Mouse (Mus musculus): ENCODE measurements around the gene Lingo3.

Lingo3 gene

DNA sequence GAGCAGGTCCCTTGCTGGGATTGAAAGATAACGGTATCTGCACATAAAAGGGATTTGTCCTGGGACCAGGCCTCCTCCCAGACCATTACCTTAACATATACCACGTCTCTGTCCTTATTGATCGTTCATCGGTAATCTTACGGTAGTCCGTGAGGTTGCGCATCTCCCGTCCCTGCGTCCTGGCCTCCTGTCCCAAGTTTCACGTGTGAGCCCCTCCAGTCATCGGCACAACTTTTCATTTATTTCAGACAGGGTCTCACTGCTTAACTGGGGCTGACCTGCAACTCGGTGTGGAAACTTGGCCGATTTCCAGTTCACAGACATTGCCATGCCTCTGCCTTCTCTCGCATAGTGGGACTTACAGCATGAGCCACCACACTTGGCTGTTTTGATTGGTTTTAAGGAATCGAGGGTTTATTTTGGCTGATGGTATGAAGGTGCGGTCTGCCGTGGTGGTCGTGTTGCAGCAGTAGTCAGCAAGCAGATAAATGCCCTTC lies 44.7 kb downstream of the Lingo3 start:
- no peak for DNase-seq (ENCODE audit: low spot score in 2 of 2)

DNA sequence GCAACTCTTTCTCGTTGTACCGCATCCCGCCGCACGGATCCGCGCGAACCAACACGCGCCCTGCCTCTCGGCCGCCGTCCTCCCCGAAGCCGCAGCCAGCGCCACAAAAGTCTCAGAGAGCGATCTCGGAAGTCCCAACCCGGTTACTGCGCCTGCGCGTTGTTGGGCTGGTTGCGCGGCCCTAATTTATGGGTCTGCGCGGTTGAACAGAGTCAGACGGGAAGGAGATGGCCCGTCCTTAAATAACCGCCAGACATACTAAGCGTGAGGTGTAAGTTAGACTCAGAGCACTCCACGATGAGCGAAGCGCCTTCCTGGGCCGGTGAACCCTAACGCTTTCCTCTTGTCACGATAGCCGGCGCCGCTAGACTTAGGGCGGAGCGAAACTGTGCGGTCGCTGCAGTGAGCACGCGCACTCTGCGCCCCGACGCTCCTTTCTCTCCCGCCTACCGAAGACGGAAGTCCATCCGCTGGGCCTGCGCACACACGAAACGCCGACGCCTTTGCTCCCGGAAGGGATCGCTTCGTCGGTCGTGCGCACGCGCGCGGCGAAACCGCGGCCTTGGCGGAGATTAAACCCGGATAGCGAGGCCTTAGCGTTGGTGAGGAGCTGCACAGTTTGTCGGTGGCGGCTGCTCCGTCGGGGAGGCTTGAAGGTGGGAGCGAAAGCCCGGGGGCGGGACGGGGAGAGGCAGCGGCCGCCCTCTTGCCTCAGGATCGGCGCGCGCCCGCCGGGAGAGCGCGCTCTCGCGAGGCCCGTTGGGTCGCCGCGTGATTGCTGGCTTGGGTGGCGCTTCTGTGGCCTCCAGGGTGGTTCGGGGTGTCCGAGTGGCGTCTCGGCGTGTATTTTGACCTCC lies 45.5 kb downstream of the Lingo3 start, which contains the start of the genes Sf3a2 and Plekhj1:
Gene Sf3a2, plus strand, starts transcription at position 49 of the 857 bp plus-strand sequence.
Gene Plekhj1, minus strand, starts transcription at position 477 of the 857 bp plus-strand sequence.
- DNase-seq (ENCODE audit: low spot score in 2 of 2) = peak; percentile 94 to 99

DNA sequence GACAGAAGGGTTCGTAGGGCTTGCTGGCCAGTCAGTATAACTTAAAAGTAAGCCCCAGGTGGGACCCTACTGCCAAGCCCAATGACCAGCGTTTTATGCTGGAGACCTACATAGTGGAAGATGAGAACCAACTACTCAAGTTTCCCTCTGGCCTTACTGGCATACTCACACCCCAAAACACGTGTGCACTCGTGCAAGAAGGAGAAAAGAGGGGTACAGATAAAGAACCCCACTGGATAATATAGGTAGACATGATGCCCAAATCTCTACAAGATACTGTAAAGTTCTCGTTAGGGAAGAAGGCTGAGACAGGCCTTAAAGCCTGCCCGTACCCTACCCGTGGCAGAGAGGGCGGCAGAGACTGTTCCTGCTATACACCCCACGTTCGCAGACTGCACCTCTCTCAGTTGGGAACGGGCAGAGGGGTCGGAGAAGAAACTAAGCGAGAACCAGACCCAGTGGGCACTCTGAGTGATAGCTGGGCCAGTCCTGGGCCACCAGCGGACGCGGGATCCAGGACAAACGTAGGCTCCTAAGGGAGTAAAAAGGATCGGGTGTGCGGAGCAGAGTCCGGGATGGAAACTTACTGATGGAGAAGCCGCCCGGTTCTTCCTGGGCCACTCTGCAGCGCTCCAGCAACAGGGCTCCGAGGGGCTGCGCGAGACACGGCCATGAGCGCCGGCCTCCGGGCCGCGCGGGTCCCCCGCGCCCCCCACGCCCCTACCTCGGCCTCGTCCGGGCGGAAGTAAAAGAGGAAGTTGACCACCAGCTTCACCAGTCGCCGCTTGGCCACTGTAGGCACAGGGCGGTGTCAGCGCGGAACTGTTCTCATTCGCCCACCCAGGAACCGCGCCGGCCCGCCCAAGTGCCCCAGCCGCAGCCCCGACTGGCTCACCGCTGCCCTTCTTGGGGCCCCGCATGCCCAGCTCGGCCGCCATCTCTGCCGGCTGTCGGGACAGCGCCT lies 46.4 kb downstream of the Lingo3 start:
- peak in 1 of 2 experiments; percentile 79 for DNase-seq (ENCODE audit: low spot score in 2 of 2)

DNA sequence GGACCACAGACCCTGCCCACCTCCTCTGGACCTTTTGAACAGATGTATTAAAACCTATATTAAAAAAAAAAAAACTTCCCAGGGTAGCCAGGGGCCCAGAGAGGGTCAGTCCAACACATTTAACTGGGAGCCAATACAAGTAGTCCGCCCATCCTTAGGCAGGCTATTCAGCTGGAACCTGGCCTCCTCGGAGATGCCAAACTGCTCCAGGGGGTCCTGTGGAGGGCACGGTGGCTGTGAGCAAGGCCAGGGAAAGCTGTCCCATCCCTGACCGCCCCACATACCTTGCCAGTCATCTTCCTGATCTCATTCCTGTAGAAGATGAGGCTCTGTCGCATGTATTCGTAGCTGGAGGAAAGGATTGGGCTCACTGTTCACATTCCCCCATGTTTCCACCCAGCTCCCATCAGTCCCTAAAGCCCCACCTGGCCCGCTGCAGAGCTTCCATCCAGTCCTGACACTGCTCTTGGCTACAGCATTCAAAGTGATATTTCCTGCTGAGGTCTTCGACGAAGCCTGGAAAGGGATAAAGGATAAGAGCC lies 47.5 kb downstream of the Lingo3 start:
- DNase-seq (ENCODE audit: low spot score in 2 of 2) = no peak

DNA sequence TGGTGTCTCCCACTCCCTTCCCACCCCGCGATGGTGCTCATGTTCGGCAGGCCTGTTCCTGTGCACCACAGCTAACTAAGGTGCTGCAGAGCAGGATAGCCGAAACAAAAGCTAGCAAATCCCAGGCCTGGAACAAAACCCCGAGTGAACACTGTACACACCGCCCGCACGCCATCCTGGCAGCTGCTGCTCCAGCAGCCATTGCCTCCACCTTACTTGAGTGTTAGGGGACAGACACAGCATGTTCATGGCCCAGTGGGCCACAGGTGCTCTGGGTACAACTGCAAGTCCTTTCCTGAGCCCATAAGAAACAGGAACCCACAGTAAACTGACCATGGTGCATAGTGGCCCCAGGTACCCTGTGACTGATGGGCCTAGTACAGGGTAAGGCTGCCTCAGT lies 49.1 kb downstream of the Lingo3 start:
- no peak for DNase-seq (ENCODE audit: low spot score in 2 of 2)

DNA sequence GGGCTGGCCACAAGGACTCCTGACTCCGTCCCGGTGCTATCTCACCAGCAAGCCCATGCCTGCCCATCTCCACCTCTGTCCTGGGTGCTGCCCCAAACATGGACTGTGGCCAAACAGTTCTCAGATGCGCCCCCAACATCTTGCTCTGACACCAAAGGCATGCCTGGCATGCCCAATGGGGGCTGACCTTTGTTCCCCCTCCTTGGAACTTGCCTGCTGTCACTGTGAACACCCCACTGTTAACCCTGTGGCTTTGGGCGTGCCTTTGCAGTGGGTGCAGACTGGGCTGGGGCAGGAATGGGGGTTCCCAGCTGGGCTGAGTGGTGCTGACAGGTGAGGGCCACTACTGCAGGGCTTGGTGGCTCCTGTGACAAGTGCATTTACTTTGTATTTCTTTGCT lies 50.0 kb downstream of the Lingo3 start:
- DNase-seq (ENCODE audit: low spot score in 2 of 2) = no peak

DNA sequence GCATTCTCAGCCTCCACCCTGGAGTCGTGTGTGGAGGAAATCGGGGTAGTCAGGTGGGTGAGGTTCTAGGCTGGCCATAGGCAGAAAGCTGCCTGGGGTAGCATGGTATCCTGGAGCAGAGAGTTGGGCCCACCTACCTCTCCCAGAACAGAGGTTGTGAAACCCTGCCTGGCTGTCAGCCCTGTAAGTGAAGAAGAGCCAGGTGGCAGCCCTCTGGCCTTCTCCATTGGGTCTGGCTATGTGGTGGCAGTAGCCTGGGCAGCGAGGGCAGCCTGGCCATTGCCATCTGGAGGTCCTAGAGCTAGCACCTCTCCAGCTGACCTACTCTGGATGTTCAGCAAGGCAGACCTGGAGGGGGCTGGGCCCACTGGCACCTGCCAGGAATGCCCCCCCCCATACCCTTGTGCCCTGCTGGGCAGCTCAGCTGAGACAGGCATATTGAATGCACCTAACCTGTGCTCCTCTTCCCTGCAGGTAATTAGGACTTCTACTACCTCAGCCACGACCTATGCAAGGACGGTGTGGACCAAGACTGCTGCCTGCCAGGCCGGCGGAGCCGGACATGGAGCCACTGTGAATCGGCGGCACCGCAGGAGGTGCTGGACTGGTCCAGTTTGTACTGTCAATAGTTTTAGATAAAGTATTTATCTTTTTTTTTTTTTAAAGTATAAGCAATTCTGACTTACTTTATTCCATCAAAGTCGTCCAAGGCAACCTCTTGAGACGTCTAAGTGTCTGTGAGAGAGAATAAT lies 50.6 kb downstream of the Lingo3 start:
- DNase-seq (ENCODE audit: low spot score in 2 of 2) = no peak

DNA sequence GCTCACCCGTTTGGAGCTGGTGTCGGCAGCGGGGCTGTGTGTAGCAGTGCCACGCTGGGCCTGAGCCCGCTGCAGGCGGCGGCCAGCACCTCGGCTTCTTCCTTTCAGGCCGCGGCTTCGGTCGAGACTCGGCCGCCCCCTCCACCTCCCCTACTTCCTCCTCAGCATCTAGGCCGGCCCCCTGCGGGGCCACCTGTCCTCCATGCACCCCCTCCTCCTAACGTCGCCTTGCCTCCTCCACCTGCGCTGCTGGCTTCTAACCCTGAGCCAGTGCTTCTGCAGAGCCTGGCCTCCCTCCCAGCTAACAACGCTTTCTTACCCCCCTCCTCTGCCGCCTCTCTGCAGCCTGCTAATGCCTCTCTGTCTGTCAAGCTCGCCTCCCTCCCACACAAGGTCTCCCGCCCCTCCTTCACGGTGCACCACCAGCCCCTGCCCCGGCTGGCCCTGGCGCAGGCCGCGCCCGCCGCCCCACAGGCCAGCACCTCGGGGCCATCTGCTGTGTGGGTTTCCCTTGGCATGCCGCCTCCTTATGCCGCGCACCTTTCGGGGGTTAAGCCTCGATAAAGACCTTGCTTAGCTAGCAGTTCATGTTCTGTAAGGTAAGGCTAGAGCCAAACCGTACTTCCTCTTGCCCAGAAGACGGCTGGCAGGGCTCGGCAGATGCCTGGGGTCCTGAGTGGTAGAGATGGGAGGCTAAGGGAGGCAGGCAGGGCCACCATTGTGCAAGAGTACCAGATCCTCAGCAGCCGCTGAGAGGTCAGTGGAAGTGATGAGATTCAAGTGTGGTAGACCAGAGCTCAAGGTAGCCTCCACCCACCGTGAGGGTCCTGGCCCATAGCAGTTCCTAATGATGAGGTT lies 51.4 kb downstream of the Lingo3 start:
- DNase-seq (ENCODE audit: low spot score in 2 of 2) = peak in 1 of 2 experiments; percentile 69

DNA sequence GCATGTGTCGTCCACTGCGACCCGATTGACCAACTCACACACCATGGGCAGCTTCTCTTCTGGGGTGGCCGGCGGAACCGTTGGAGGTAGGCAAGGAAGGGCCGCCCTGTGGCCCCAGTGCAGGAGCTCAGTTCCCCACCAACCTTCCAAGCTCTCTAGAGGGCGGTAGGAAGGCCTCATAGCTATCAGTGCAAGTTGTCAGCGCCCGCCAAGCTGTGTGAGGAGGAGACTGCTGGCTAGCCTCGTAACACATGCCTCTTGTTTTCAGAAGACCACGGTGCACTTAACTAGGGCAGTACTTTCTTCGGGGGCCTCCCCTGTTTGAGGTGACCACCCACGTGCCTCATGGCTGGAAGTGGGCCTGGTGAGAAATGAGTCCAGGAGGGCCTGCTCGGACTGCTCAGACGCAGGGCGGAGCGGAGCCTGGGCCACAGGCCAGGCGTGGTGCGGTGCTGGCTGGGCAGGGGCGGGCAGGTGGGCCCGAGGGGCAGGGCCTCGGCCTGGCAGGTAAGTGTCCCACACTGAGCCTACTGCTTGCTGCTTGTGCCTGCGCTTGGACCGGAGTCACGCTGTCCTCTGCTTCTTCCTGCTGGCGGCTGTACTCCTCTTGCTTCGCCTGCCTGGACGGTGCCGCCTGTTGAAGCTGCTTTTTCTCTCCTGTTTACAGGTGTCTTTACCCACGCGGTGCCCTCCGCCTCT lies 52.2 kb downstream of the Lingo3 start:
- DNase-seq (ENCODE audit: low spot score in 2 of 2) = no peak

DNA sequence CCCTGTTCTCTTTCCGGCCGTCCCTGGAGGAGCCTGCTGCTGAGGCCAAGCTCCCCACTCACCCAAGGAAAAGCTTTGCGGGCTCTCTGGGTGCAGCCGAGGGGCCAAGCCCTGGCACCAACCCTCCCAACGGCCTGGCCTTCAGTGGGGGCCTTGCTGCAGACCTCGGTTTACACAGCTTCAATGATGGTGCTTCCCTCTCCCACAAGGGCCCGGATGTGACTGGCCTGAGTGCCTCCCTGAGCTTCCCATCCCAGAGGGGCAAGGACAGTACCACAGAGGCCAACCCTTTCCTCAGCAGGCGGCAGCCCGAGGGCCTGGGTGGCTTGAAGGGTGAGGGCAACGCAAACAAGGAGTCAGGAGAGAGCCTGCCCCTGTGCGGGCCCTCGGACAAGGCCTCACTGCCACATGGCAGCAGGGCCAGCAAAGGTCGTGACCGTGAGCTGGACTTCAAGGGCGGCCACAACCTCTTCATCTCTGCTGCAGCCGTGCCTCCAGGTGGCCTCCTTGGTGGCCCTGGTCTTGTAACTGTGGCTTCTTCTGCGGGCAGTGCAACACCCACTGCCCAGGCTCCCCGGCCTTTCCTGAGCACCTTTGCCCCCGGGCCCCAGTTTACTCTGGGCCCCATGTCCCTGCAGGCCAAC lies 53.0 kb downstream of the Lingo3 start:
- no peak for DNase-seq (ENCODE audit: low spot score in 2 of 2)

DNA sequence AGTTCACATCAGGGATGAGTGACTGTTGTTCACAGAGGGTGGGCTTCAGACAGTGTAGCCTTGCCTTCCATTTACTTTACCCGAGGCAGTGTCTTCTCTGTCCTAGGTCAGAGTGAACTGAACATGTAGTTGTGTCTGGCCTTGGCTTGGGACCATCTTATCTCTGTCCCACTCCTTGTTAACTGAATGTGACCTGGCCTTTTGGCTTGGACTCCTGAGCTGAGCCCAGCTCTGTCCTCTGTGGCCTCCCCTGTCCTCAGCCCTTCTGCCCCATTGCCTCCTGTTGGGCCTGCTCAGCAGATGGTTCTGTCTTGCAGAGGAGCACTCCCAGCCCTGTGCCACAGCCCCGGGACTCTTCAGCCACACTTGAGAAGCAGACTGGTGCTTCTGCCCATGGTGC lies 56.3 kb downstream of the Lingo3 start:
- no peak for DNase-seq (ENCODE audit: low spot score in 2 of 2)

DNA sequence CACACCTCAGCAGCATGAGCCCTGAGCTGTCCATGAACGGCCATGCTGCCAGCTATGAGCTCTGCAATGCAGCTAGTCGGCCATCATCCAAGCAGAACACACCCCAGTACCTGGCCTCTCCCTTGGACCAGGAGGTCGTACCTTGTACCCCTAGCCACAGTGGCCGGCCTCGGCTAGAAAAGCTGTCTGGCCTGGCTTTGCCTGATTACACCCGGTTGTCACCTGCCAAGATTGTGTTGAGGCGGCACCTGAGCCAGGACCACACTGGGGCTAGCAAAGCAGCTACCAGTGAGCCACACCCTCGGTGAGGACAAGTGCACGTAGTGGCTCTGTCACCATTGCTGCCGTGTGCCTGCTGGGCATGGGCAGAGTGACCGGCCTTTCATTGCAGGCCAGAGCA lies 57.9 kb downstream of the Lingo3 start:
- DNase-seq (ENCODE audit: low spot score in 2 of 2) = no peak

DNA sequence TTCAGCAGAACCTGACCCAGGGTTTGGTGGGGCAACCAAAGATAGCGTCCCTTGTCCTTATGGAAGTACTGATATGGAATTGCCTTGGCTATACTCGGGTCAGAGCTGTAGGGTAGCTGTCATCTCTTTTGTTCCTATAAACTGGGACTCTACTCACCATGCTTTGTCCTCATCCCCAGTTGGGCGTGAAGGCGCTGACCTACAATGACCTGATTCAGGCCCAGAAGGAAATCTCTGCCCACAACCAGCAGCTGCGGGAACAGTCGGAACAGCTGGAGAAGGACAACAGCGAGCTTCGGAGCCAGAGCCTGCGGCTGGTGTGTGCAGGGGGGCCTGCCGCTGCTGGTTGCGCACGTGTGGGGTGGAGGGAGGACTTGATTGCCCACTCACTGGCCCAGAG lies 59.0 kb downstream of the Lingo3 start:
- no peak for DNase-seq (ENCODE audit: low spot score in 2 of 2)

DNA sequence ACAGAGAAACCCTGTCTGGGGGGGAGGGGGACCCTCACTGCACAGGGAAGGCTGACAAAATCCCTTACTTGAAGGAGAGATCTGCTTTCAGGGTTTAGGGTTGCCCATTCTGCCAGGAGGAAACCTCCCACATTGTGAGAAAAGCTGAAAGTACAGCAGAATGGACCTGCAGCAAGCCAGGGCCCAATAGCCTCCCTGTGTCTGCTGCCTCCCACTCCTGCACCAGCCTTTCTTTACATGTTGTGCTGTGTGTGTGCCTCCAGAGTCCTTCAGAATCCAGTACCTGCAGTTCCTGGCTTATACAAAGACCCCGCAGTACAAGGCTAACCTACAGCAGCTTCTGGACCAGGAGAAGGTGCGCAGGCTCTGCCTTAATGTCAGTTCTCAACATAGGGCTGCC lies 59.5 kb downstream of the Lingo3 start:
- DNase-seq (ENCODE audit: low spot score in 2 of 2) = no peak

All from spleen, postnatal 4 days (tissue).